Comparison of ENCODE assay signal across 9 mouse cellular contexts in genomic region chr10:128731002-128731433, GRCm38 (mm10). TPM values are rescaled to one million over a fixed set of nuclear protein-coding genes. Genes with fewer than 3 reads are reported as not detected.
DNase-seq lines count a peak whose midpoint lies in the region; ATAC-seq lines count a peak whose summit lies in the region.
"Had no signal": no experiment of that assay in that cellular context is flagged by ENCODE, and none has a peak within 500 bp of the region (broad histone marks: within the 10 kb centered on the region; RNA-seq: fewer than 3 reads in every experiment).

No protein-coding gene starts in this region.

- H3K27ac ChIP-seq in intestine, embryonic 15.5 days: no peak overlapping the region
- no peak overlapping the region for H3K27ac ChIP-seq in limb, embryonic 11.5 days (replicated peaks; ENCODE audit: low read depth, low read length)
- H3K27ac ChIP-seq in midbrain, embryonic 13.5 days: no peak overlapping the region
- H3K27ac ChIP-seq: macrophage had no signal

- H3K4me1 ChIP-seq in intestine, embryonic 15.5 days (replicated peaks): no peaks in the 10 kb centered on the region; the same call in 1 of the 2 replicates
- H3K4me1 ChIP-seq in limb, embryonic 11.5 days (ENCODE audit: control insufficient read depth, insufficient read depth, low read length): no peaks in the 10 kb centered on the region
- H3K4me1 ChIP-seq in midbrain, embryonic 13.5 days (replicated peaks): no peaks in the 10 kb centered on the region

- no peaks in the 10 kb centered on the region for H3K9me3 ChIP-seq in intestine, embryonic 15.5 days
- H3K9me3 ChIP-seq in limb, embryonic 11.5 days (ENCODE audit: control insufficient read depth, low read length): no peaks in the 10 kb centered on the region
- no peaks in the 10 kb centered on the region for H3K9me3 ChIP-seq in midbrain, embryonic 13.5 days

- ATAC-seq in intestine, embryonic 15.5 days: peak; percentile 74
- ATAC-seq in limb, embryonic 11.5 days (ENCODE audit: insufficient number of reproducible peaks, low FRiP score, low TSS enrichment, low read depth): peak; percentile 31; the same call in 1 of the 2 replicates
- ATAC-seq in midbrain, embryonic 13.5 days: peak; percentile 30; the same call in 1 of the 2 replicates

- H3K4me2 ChIP-seq in intestine, embryonic 15.5 days (replicated peaks): no peak overlapping the region
- no peak overlapping the region for H3K4me2 ChIP-seq in limb, embryonic 11.5 days (ENCODE audit: low read depth, severe bottlenecking)
- no peak overlapping the region for H3K4me2 ChIP-seq in midbrain, embryonic 13.5 days (replicated peaks)

- DNase-seq in left cerebral cortex, adult 18-20 months (ENCODE audit: low spot score in 2 of 2): peak; percentile 61 to 72
- no peak for DNase-seq in left cerebral cortex, adult 11 months (ENCODE audit: low spot score)
- DNase-seq in embryo, embryonic 11 days: peak; percentile 72
- peak; percentile 58 to 74 for DNase-seq in gastrocnemius, postnatal 36 days
- DNase-seq in limb, embryonic 11.5 days (ENCODE audit: low spot score): peak; percentile 85
- peak; percentile 37 for DNase-seq in spleen, adult 12 weeks (ENCODE audit: low spot score)

- H3K36me3 ChIP-seq in intestine, embryonic 15.5 days: no peaks in the 10 kb centered on the region
- no peaks in the 10 kb centered on the region for H3K36me3 ChIP-seq in limb, embryonic 11.5 days (ENCODE audit: control insufficient read depth, insufficient read depth, low read length)
- H3K36me3 ChIP-seq in midbrain, embryonic 13.5 days: no peaks in the 10 kb centered on the region

- H3K9ac ChIP-seq in intestine, embryonic 15.5 days: no peak overlapping the region
- H3K9ac ChIP-seq in limb, embryonic 11.5 days (ENCODE audit: low read length): no peak overlapping the region
- H3K9ac ChIP-seq in midbrain, embryonic 13.5 days (replicated peaks): no peak overlapping the region

- H3K27me3 ChIP-seq in intestine, embryonic 15.5 days (replicated peaks): no peaks in the 10 kb centered on the region
- H3K27me3 ChIP-seq in limb, embryonic 11.5 days (ENCODE audit: control insufficient read depth, insufficient read depth, low read length): no peaks in the 10 kb centered on the region
- H3K27me3 ChIP-seq in midbrain, embryonic 13.5 days: peaks cover 5% of the 10 kb centered on the region; the same call in 1 of the 2 replicates

- 19% methylated on average over 10 of the region's 10 CpGs for WGBS in intestine, embryonic 15.5 days
- WGBS in limb, embryonic 11.5 days: 24% methylated on average over 10 of the region's 10 CpGs
- 21% methylated on average over 10 of the region's 10 CpGs for WGBS in midbrain, embryonic 13.5 days

- intact Hi-C loops in gastrocnemius, postnatal 36 days (cut with DNase I): loop anchor here (2.0 kb wide), 1 partner anchor 164 kb away; no protein-coding TSS in a partner anchor

- H3K4me3 ChIP-seq in intestine, embryonic 15.5 days (replicated peaks): no peak overlapping the region
- H3K4me3 ChIP-seq in limb, embryonic 11.5 days (ENCODE audit: low read depth, low read length): no peak overlapping the region
- no peak overlapping the region for H3K4me3 ChIP-seq in midbrain, embryonic 13.5 days (replicated peaks)

RNA-seq across cellular contexts. Expression of gene Dgka, which starts 13.6 kb away (rescaled TPM):
- 1 to 10 TPM; 8.2 to 8.5 TPM for total RNA-seq in left cerebral cortex, adult 18-20 months (2021)
- total RNA-seq in gastrocnemius, postnatal 36 days (2021): 1 to 10 TPM; 7.7 to 9.8 TPM
- polyA plus RNA-seq in intestine, embryonic 15.5 days (2015; fragmentation: Nextera tagmentation; extraction: Ambion mirVana): 7.1 and 7.4 TPM in 2 replicates
- polyA plus RNA-seq in limb, embryonic 11.5 days (2014; fragmentation: Nextera tagmentation; extraction: Ambion mirVana): 5.4 and 6.5 TPM in 2 replicates
- 5.0 TPM in 2 replicates for polyA plus RNA-seq in midbrain, embryonic 13.5 days (2015; fragmentation: Nextera tagmentation; extraction: Ambion mirVana)

RNA-seq across cellular contexts. Expression of gene Pym1, which starts 16.7 kb away (rescaled TPM):
- 10 to 100 TPM; 25.0 to 25.7 TPM for total RNA-seq in left cerebral cortex, adult 18-20 months (2021)
- total RNA-seq in gastrocnemius, postnatal 36 days (2021): 10 to 100 TPM in 1 of 2 experiments, 1 to 10 TPM in 1; 8.8 to 11.7 TPM
- 32.9 and 34.1 TPM in 2 replicates for polyA plus RNA-seq in intestine, embryonic 15.5 days (2015; fragmentation: Nextera tagmentation; extraction: Ambion mirVana)
- polyA plus RNA-seq in limb, embryonic 11.5 days (2014; fragmentation: Nextera tagmentation; extraction: Ambion mirVana): 49.4 and 52.4 TPM in 2 replicates
- 50.6 and 51.8 TPM in 2 replicates for polyA plus RNA-seq in midbrain, embryonic 13.5 days (2015; fragmentation: Nextera tagmentation; extraction: Ambion mirVana)

RNA-seq across cellular contexts. Expression of gene Cdk2, which starts 26.2 kb away (rescaled TPM):
- total RNA-seq in left cerebral cortex, adult 18-20 months (2021): 1 to 10 TPM; 1.4 to 2.6 TPM
- 1 to 10 TPM; 4.6 to 5.5 TPM for total RNA-seq in gastrocnemius, postnatal 36 days (2021)
- polyA plus RNA-seq in intestine, embryonic 15.5 days (2015; fragmentation: Nextera tagmentation; extraction: Ambion mirVana): 72.7 and 80.9 TPM in 2 replicates
- 151 TPM in 2 replicates for polyA plus RNA-seq in limb, embryonic 11.5 days (2014; fragmentation: Nextera tagmentation; extraction: Ambion mirVana)
- polyA plus RNA-seq in midbrain, embryonic 13.5 days (2015; fragmentation: Nextera tagmentation; extraction: Ambion mirVana): 36.2 TPM in 2 replicates

RNA-seq across cellular contexts. Expression of gene Pmel, which starts 27.0 kb away (rescaled TPM):
- total RNA-seq in left cerebral cortex, adult 18-20 months (2021): under 1 TPM; 0.54 to 0.88 TPM
- total RNA-seq in gastrocnemius, postnatal 36 days (2021): under 1 TPM in 1 of 2 experiments, not detected in 1; 0.22 TPM
- polyA plus RNA-seq in intestine, embryonic 15.5 days (2015; fragmentation: Nextera tagmentation; extraction: Ambion mirVana): 1.0 and 1.1 TPM in 2 replicates
- polyA plus RNA-seq in limb, embryonic 11.5 days (2014; fragmentation: Nextera tagmentation; extraction: Ambion mirVana): 0.34 and 0.87 TPM in 2 replicates
- polyA plus RNA-seq in midbrain, embryonic 13.5 days (2015; fragmentation: Nextera tagmentation; extraction: Ambion mirVana): 0.09 and 0.15 TPM in 2 replicates

RNA-seq across cellular contexts. Expression of gene Rab5b, which starts 35.0 kb away (rescaled TPM):
- total RNA-seq in left cerebral cortex, adult 18-20 months (2021): 100 to 1,000 TPM; 131 to 136 TPM
- total RNA-seq in gastrocnemius, postnatal 36 days (2021): 10 to 100 TPM; 80.4 to 90.1 TPM
- 59.0 and 60.5 TPM in 2 replicates for polyA plus RNA-seq in intestine, embryonic 15.5 days (2015; fragmentation: Nextera tagmentation; extraction: Ambion mirVana)
- 62.4 and 62.5 TPM in 2 replicates for polyA plus RNA-seq in limb, embryonic 11.5 days (2014; fragmentation: Nextera tagmentation; extraction: Ambion mirVana)
- polyA plus RNA-seq in midbrain, embryonic 13.5 days (2015; fragmentation: Nextera tagmentation; extraction: Ambion mirVana): 106 and 107 TPM in 2 replicates
